Mouse (Mus musculus) hindbrain, embryonic 11.5 days (tissue): Measurements from ENCODE around the gene Tsga10. TPM values are rescaled to one million over a fixed set of nuclear protein-coding genes. Genes with fewer than 3 reads are reported as not detected.
A peak's percentile ranks its signal among the peaks of the same experiment; 100 is the strongest.

Source experiments
- ATAC-seq: fragments of 200-750 bp; cut with Nextera tagmentation; 2 replicates; pipeline ENCODE4 v1.8.0; 2017; ENCODE audit warnings: mild to moderate bottlenecking, moderate TSS enrichment, moderate library complexity; ENCODE audit not compliant: low FRiP score
- DNase-seq: peaks from one replicate; pipeline ENCODE4 v3.0.0-alpha.2; 2015; ENCODE audit warnings: low spot score
- H3K27ac ChIP-seq: fragments of 300-500 bp; sonication (generic); 2 replicates; pipeline ENCODE4 v1.5.1; 2014; ENCODE audit warnings: mild to moderate bottlenecking, low read depth, low read length
- H3K27me3 ChIP-seq: fragments of 300-500 bp; sonication (generic); 2 replicates; pipeline ENCODE4 v1.6.1; 2014; ENCODE audit warnings: mild to moderate bottlenecking, low read length, moderate library complexity, mixed read lengths; ENCODE audit not compliant: control insufficient read depth, insufficient read depth
- H3K36me3 ChIP-seq: fragments of 300-500 bp; sonication (generic); 2 replicates; pipeline ENCODE4 v1.6.1; 2014; ENCODE audit warnings: mild to moderate bottlenecking, low read length, moderate library complexity, mixed read lengths; ENCODE audit not compliant: control insufficient read depth, insufficient read depth
- H3K4me1 ChIP-seq: fragments of 300-500 bp; sonication (generic); replicated peaks from 2 replicates; pipeline ENCODE4 v1.6.1; 2014; ENCODE audit warnings: low read length, mixed read lengths; ENCODE audit not compliant: control insufficient read depth, insufficient read depth
- H3K4me2 ChIP-seq: fragments of 300-500 bp; sonication (generic); replicated peaks from 2 replicates; pipeline ENCODE4 v1.6.1; 2014; ENCODE audit warnings: mild to moderate bottlenecking, low read depth, low read length
- H3K4me3 ChIP-seq: fragments of 300-500 bp; sonication (generic); 2 replicates; pipeline ENCODE4 v1.5.1; 2014; ENCODE audit warnings: low read depth, low read length
- H3K9ac ChIP-seq: fragments of 300-500 bp; sonication (generic); 2 replicates; pipeline ENCODE4 v1.6.1; 2014; ENCODE audit warnings: low read depth, low read length
- H3K9me3 ChIP-seq: fragments of 300-500 bp; sonication (generic); 2 replicates; pipeline ENCODE4 v1.6.1; 2016; ENCODE audit warnings: low read length; ENCODE audit not compliant: control insufficient read depth
- WGBS: fragments of 180-500 bp; shearing (Covaris S2); extraction: QIAGEN DNeasy Blood & Tissue Kit; methylation state at CpG from one replicate; pipeline ENCODE4 v1.1.7; 2014; 5-methylcytosine and 5-hydroxymethylcytosine counted together
- polyA plus RNA-seq: library from polyadenylated mRNA; unstranded; fragments of >200 nt; fragmentation: Nextera tagmentation; extraction: Ambion mirVana; gene quantifications from 2 replicates; pipeline ENCODE4 v1.2.1, GENCODE M21; 2014

Gene Tsga10
- polyA plus RNA-seq, 1 experiment from 2014 or later, result 21.4 TPM

DNA sequence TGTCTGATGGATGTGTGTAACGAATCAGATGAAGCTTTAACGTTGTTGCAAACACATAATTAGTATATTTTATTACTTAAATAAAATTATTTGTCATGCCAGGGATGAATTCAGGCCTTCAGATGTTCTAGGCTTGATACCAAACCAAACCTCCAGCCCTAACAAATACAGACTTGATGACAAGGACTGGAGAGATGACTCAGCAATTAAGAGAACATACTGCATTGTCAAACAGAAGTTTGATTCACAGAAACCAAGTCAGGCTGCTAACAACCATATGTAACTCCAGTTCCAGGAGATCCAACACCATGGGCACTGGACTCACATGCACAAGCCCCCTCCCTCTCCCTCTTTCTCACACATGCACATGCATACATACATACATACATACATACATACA lies 65.9 kb downstream of the Tsga10 start:
- H3K9me3 ChIP-seq, result no peaks in the 10 kb centered on the region
- no peaks in the 10 kb centered on the region for H3K36me3 ChIP-seq
- no peak overlapping the region for H3K4me3 ChIP-seq
- no peak overlapping the region for H3K9ac ChIP-seq
- no peaks in the 10 kb centered on the region for H3K27me3 ChIP-seq
- WGBS, result 93% methylated on average over 2 of the region's 2 CpGs
- no peaks in the 10 kb centered on the region for H3K4me1 ChIP-seq
- no peak overlapping the region for H3K4me2 ChIP-seq
- H3K27ac ChIP-seq, result no peak overlapping the region
- ATAC-seq, result no peak
- no peak for DNase-seq

DNA sequence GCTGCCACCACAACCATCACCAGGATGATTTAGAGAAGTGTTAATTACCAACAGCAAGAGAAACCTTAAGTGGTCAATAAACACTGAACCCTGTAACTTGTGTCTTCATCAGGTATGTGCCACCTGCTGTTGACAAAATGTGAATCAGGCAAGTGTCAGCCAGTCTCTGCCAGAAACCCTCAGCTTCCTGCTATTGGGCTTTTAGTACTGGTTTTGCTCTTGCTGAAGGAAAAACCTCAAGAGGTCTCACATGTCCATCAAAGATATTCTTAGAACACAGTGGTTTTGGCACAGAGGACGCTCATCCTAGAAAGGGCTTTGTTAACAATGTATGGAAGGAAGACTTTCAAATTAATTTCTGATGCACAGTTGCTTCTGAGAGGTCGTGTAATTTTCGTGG lies 66.7 kb downstream of the Tsga10 start:
- Histone ChIP-seq H3K27me3 (no peaks in the 10 kb centered on the region), H3K4me2 (no peak overlapping the region), H3K4me1 (no peaks in the 10 kb centered on the region), H3K9me3 (no peaks in the 10 kb centered on the region), H3K4me3 (no peak overlapping the region), H3K27ac (no peak overlapping the region), H3K36me3 (no peaks in the 10 kb centered on the region), H3K9ac (no peak overlapping the region)
- ATAC-seq (no peak), DNase-seq (no peak)
- 82% methylated on average over 3 of the region's 3 CpGs for WGBS

DNA sequence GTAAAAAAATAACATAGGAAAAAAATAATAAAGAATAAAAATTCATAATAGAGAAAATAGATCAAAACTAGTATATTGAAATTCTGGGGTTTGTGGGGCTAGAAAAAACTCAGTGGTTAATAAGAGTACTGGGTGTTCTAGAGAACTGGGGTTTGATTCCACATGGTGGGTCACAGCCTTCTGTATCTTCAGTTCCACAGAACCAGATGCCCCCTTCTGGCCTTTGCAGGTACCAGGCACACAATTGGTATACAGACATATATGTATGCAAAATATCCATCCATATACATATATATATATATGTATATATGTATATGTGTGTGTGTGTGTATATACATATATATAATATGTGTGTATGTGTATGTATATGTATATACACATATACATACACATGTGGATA lies 106.8 kb downstream of the Tsga10 start:
- Histone ChIP-seq H3K4me3 (no peak overlapping the region), H3K4me2 (no peak overlapping the region), H3K9ac (no peak overlapping the region), H3K4me1 (no peaks in the 10 kb centered on the region), H3K9me3 (no peaks in the 10 kb centered on the region), H3K27me3 (no peaks in the 10 kb centered on the region), H3K27ac (no peak overlapping the region), H3K36me3 (no peaks in the 10 kb centered on the region)
- no peak for ATAC-seq
- no peak for DNase-seq

DNA sequence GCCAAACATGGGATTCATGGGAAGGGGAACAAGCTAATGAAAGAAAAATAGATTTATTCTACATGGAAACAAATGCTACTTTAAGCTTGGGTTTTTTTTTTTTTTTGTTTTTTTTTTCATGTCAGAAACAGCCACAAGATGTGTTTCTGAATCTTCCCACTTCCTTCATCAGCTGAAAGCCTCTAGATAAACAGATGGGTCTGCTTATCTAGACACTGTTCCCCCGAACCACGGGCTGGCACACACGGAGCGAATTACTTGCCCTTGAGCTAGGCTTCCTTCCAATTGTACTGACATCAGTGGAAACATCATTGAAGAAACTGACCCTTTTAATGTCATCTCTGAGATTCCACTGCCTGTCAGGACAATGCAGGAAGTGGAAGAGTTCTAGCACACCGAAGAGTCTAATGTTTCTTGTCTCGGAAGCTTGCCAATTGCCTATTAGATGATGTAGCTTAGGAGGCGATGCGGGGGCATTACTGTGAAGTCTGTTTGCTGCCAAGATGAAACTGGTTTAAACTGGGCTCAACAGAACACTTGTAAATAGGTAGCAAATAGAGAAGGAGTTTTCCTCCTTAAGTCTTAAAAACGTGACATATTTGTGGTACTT lies 121.5 kb downstream of the Tsga10 start:
- no peak overlapping the region for H3K9ac ChIP-seq
- 91% methylated on average over 9 of the region's 9 CpGs for WGBS
- H3K27ac ChIP-seq, result no peak overlapping the region
- H3K36me3 ChIP-seq, result no peaks in the 10 kb centered on the region
- ATAC-seq, result no peak
- no peak overlapping the region for H3K4me2 ChIP-seq
- H3K27me3 ChIP-seq, result no peaks in the 10 kb centered on the region
- H3K9me3 ChIP-seq, result no peaks in the 10 kb centered on the region
- no peaks in the 10 kb centered on the region for H3K4me1 ChIP-seq
- no peak overlapping the region for H3K4me3 ChIP-seq
- DNase-seq, result no peak

DNA sequence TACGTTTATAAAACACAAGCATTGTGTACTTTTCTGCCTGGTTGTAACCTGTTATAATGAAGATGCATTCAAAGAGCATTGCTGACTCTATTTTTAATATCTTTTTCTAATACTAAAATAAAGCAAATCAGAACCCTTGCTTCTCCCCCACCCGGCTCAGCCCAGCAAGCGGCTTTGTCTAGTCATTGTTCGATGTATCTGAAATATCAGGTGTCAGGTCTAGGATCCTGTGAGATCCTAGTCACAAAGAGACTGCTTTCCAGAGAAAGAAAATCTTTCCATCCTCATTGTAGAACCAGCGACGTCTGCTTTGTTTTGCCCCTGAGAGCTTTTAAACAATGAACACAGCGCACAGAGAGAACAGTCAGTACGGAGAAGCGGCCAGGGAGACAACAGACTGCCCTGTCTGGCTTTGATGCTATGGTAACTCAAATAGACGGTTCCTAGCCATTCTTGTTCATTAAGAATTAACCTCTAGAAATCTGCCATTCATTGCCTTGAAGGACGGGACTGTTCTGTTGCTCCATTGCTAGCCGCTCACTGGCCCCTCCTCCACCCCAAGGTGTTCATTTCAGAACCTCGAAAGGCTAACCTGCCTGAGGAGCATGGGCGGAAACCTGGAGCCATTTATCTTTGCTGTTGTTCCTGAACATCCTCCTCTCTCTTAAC lies 123.5 kb downstream of the Tsga10 start:
- Histone ChIP-seq H3K4me3 (no peak overlapping the region), H3K4me2 (no peak overlapping the region), H3K27me3 (no peaks in the 10 kb centered on the region), H3K4me1 (no peaks in the 10 kb centered on the region), H3K9ac (0 out of 2 replicates have a peak overlapping the region, but pooled peaks have one; percentile 3), H3K36me3 (no peaks in the 10 kb centered on the region), H3K27ac (no peak overlapping the region), H3K9me3 (no peaks in the 10 kb centered on the region)
- DNase-seq (peak; percentile 36), ATAC-seq (no peak)
- WGBS, result 47% methylated on average over 14 of the region's 14 CpGs

DNA sequence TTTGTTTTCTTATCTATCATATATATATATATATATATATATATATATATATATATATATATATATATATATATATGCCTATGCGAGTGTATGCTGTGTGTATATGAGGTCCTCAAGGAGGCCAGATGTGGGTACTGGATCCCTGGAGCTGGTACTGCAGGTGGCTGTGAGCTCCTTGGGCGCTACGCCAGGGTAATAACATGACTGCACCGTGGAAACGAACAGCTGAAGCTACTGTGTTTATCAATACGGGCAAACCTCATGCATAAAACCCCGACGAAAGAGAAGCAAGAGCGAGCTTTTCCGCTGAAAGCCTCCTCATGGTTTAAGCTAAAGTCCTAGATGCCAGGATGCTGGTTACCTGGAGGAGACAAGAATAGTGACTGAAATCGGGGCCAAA lies 124.1 kb downstream of the Tsga10 start:
- Histone ChIP-seq H3K27ac (no peak overlapping the region), H3K9ac (no peak overlapping the region), H3K9me3 (no peaks in the 10 kb centered on the region), H3K4me1 (no peaks in the 10 kb centered on the region), H3K36me3 (no peaks in the 10 kb centered on the region), H3K4me3 (no peak overlapping the region), H3K4me2 (no peak overlapping the region), H3K27me3 (no peaks in the 10 kb centered on the region)
- DNase-seq (peak; percentile 18), ATAC-seq (no peak)
- WGBS, result 86% methylated on average over 11 of the region's 11 CpGs

DNA sequence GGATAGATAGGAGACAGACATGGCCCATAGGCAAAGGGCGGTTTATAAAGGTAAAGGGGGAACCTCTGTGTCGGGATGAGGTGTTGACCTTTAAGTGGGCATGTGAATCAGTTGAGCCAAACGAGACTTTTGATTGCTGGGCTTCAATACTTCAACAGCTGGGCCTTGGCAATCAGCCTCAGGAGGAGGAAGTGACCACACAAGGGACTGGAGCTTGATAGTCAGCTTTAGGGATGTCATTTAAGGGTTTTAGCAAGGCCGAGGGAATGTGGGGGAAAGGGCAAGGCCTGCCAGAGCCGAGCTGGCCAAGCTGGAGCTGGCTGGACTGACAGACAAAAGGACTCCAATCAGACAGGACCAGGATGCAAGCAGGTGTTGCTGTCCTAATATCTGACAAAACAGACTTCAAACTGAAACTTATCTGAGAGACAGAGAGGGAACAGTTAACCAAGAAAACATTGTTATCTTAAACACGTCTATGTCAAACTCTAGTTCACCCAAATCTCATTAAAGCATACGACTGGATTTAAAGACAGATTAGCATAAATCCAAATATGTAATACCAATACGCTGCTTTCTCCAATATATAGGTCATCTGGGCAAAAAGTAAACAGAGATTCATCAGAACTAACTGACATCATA lies 125.9 kb downstream of the Tsga10 start:
- Histone ChIP-seq H3K9me3 (no peaks in the 10 kb centered on the region), H3K27ac (no peak overlapping the region), H3K9ac (no peak overlapping the region), H3K27me3 (no peaks in the 10 kb centered on the region), H3K4me1 (no peaks in the 10 kb centered on the region), H3K4me3 (no peak overlapping the region), H3K4me2 (no peak overlapping the region), H3K36me3 (no peaks in the 10 kb centered on the region)
- WGBS, result 79% methylated on average over 8 of the region's 8 CpGs
- DNase-seq (no peak), ATAC-seq (no peak)

DNA sequence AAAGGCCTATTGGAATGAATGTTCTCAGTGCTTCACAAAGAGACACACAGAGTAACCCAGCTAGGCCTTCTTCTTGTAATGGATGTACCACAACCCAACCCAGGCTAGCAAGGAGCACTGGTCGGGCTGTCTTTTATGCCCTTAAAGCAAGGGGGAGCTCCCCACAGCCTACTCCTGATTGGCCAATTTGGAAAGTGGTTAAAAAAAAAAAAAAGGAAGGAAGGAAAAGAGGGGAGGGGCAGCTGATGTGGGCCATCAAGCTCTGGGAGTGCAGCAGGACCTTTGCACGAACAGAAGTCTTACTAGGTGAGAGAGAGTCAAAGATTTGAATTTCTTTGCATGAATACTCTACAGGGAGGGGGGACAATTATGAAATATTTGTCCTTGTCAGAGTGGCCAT lies 127.3 kb downstream of the Tsga10 start:
- ATAC-seq, result no peak
- no peaks in the 10 kb centered on the region for H3K9me3 ChIP-seq
- 66% methylated on average over 2 of the region's 2 CpGs for WGBS

DNA sequence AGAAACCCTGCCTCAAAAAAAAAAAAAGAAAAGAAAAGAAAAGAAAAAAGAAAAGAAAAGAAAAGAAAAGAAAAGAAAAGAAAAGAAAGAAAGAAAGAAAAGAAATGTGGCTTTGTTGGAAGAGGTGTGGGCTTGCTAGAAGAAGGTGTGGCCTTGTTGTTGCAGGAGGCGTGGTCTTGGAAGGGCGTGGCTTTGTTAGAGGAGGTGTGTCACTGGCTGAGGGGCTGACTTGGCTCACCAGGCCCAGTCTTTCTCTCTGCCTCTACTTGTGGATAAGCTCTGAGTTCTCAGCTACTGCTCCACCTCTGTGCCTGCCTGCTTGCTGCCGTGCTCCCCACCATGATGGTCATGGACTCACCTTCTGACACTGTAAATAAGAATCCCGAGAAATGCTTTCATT lies 129.2 kb downstream of the Tsga10 start:
- no peak for DNase-seq
- H3K9ac ChIP-seq, result no peak overlapping the region
- no peak for ATAC-seq
- no peak overlapping the region for H3K27ac ChIP-seq
- H3K27me3 ChIP-seq, result no peaks in the 10 kb centered on the region
- no peaks in the 10 kb centered on the region for H3K9me3 ChIP-seq
- no peaks in the 10 kb centered on the region for H3K4me1 ChIP-seq
- 76% methylated on average over 4 of the region's 4 CpGs for WGBS
- H3K4me2 ChIP-seq, result no peak overlapping the region
- H3K4me3 ChIP-seq, result no peak overlapping the region
- no peaks in the 10 kb centered on the region for H3K36me3 ChIP-seq

More for the DNA sequence above, 127.3 kb downstream of the Tsga10 start:
- no peak for DNase-seq
- Histone ChIP-seq H3K4me3 (no peak overlapping the region), H3K4me2 (no peak overlapping the region), H3K36me3 (no peaks in the 10 kb centered on the region), H3K27ac (no peak overlapping the region), H3K27me3 (no peaks in the 10 kb centered on the region), H3K9ac (no peak overlapping the region), H3K4me1 (no peaks in the 10 kb centered on the region)
